Mouse (Mus musculus) heart, embryonic 10.5 days (tissue): ENCODE measurements at regions not wholly inside any gene's neighbourhood (a gene's known extent, or its start where the extent isn't known, plus 50 kb on each side); places are given as distances from the start of the nearest gene placed in this dataset.
A peak's percentile ranks its signal among the peaks of the same experiment; 100 is the strongest.

Experiments
- DNase-seq: peaks from one replicate; pipeline ENCODE4 v3.0.0-alpha.2; 2017; ENCODE audit warnings: low spot score
- H3K27ac ChIP-seq: fragments of 300-500 bp; sonication (generic); 2 replicates; pipeline ENCODE4 v1.5.1; 2016; ENCODE audit warnings: mild to moderate bottlenecking
- H3K27me3 ChIP-seq: fragments of 300-500 bp; sonication (generic); 2 replicates; pipeline ENCODE4 v1.6.1; 2016; ENCODE audit warnings: mild to moderate bottlenecking; ENCODE audit not compliant: poor library complexity, insufficient read depth, severe bottlenecking
- H3K36me3 ChIP-seq: fragments of 300-500 bp; sonication (generic); 2 replicates; pipeline ENCODE4 v1.6.1; 2016; ENCODE audit warnings: mild to moderate bottlenecking, moderate library complexity
- H3K4me1 ChIP-seq: fragments of 300-500 bp; sonication (generic); 2 replicates; pipeline ENCODE4 v1.6.1; 2016; ENCODE audit warnings: mild to moderate bottlenecking
- H3K4me3 ChIP-seq: fragments of 300-500 bp; sonication (generic); 2 replicates; pipeline ENCODE4 v1.5.1; 2016; ENCODE audit warnings: mild to moderate bottlenecking, moderate library complexity
- H3K9me3 ChIP-seq: fragments of 300-500 bp; sonication (generic); 2 replicates; pipeline ENCODE4 v1.6.1; 2016; ENCODE audit warnings: mild to moderate bottlenecking, moderate library complexity
- WGBS: fragments of 180-500 bp; shearing (Covaris S2); methylation state at CpG from one replicate; pipeline ENCODE4 v1.1.7; 2016; 5-methylcytosine and 5-hydroxymethylcytosine counted together

DNA sequence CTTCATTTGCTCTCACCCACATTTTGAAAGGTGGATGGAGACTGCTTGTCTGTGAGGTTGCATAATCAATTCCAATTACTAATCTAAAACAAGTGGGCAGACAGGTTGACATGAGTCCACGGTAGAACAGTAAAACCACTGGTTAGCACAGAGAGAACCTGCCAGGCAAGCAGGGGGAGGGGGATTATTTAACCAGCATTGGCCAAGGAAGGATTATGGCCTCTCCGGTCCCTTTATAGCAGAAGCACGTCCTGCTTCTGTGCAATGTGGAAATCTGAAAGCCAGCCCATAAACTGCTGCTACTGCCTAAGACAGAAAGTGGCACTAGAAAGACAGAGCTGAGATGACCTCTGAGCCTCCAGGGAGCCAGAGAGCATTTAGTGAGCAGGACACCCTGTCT lies 285.5 kb downstream of the Cog6 start:
- H3K27me3 ChIP-seq, result no peaks in the 10 kb centered on the region
- 85% methylated on average over 3 of the region's 3 CpGs for WGBS
- no peak overlapping the region for H3K27ac ChIP-seq
- no peaks in the 10 kb centered on the region for H3K36me3 ChIP-seq
- H3K9me3 ChIP-seq, result no peaks in the 10 kb centered on the region
- DNase-seq, result no peak
- H3K4me1 ChIP-seq, result peaks cover 16% of the 10 kb centered on the region
- H3K4me3 ChIP-seq, result no peak overlapping the region

DNA sequence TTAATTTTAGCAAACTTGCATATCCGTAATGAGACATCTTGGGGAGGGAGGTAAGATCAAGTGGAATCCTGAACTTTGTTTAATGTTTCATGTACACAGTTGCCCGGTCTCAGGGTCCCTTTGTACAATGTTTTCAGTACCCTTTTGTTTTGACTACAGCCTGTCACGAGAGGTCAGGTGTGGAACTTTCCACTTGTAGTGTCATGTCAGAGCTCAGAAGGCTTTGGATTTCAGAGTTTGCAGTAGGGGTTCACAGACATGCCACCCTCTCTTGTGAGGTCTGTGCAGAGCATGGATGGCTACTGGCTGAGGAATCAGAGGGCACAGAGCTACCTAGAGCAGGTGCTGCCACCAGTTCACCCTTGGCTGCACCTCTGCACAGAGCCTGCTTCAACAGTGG lies 287.3 kb downstream of the Cog6 start:
- Histone ChIP-seq H3K4me3 (no peak overlapping the region), H3K36me3 (no peaks in the 10 kb centered on the region), H3K4me1 (peaks cover 16% of the 10 kb centered on the region), H3K27ac (no peak overlapping the region), H3K9me3 (no peaks in the 10 kb centered on the region), H3K27me3 (no peaks in the 10 kb centered on the region)
- 84% methylated on average over 3 of the region's 3 CpGs for WGBS
- peak; percentile 67 for DNase-seq

DNA sequence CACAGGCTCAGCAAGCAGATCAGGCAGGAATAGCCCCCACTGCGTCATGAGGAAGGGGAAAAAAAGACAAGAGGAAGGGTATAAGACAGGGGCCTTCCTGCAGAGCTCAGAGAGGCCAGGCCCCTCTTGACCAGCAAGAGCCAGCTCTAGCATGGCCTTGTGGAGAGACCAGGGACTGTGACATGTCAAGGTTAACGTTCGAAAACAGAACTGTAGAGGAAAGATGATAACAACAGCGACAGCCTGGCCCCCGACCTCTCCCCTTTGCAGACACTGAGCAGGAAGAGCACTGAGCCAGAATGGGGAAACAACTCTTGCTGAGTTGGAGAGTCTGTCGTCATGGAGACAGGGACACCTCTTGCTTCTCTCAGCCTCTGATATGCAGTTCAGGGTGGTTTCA lies 288.2 kb downstream of the Cog6 start:
- DNase-seq, result peak; percentile 76
- WGBS, result 39% methylated on average over 6 of the region's 6 CpGs
- H3K9me3 ChIP-seq, result no peaks in the 10 kb centered on the region
- no peak overlapping the region for H3K27ac ChIP-seq
- no peaks in the 10 kb centered on the region for H3K27me3 ChIP-seq
- H3K4me3 ChIP-seq, result no peak overlapping the region
- H3K4me1 ChIP-seq, result peaks cover 16% of the 10 kb centered on the region
- H3K36me3 ChIP-seq, result no peaks in the 10 kb centered on the region

DNA sequence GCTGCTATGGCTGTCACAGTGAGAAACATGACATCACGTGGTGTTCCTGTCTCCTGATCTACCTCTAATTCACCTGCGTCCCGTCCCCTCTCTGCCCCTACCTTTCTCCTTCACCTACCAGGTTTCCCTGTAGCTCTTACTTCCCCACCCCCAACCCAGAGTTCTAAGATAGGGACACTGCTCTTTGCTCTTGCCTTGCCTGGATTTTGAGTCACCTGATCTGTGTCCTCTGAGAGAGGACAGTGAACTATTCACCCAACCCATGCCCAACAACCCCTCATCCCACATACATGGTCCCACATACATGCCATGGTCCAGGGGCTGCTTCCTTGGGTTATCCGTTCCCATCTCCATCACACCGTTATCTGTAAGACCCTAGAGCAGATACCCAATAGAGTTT lies 288.6 kb downstream of the Cog6 start:
- peaks cover 16% of the 10 kb centered on the region for H3K4me1 ChIP-seq
- no peak overlapping the region for H3K4me3 ChIP-seq
- 87% methylated on average over 5 of the region's 5 CpGs for WGBS
- no peaks in the 10 kb centered on the region for H3K36me3 ChIP-seq
- no peak overlapping the region for H3K27ac ChIP-seq
- H3K27me3 ChIP-seq, result no peaks in the 10 kb centered on the region
- H3K9me3 ChIP-seq, result no peaks in the 10 kb centered on the region
- DNase-seq, result peak; percentile 72

DNA sequence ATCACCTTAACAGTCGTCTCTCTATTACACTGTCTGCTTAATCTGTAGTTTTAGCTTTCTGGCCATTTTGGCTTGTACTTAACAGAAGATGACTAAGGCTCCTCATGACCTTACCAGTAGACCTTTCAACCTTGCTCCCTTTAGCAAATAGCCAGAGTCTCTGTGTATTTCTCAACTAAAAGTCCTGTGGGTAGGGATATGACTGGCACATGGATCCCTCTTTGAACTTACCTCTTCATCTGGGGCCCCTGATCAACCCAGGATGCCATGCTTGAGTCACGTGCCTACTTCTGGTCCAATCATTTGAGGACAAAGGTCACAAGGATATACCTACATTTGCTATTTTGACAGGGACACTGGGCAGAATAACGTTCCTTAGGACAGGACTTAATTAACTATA lies 292.7 kb downstream of the Cog6 start:
- no peak overlapping the region for H3K27ac ChIP-seq
- peaks cover 12% of the 10 kb centered on the region for H3K4me1 ChIP-seq
- no peaks in the 10 kb centered on the region for H3K27me3 ChIP-seq
- H3K9me3 ChIP-seq, result no peaks in the 10 kb centered on the region
- 75% methylated on average over 3 of the region's 3 CpGs for WGBS
- peak; percentile 13 for DNase-seq
- no peaks in the 10 kb centered on the region for H3K36me3 ChIP-seq
- H3K4me3 ChIP-seq, result no peak overlapping the region

DNA sequence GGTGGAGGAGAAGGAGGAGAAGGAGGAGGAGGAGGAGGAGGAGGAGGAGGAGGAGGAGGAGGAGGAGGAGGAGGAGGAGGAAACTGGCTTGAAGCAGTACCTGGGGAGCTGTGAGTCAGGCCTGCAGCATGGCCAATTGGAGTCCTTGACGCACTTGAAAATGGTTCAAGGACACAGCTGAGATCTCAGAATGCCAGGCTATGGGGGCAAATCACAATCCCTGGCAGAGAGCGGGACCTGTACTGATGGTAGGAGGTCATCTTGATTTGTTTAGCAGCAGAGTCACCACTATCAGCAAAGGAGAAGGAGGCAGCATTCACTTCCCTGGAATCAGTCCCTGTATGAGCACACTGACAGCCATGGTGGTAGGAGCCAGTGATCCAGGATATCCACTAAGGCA lies 294.1 kb downstream of the Cog6 start:
- Histone ChIP-seq H3K9me3 (no peaks in the 10 kb centered on the region), H3K27ac (no peak overlapping the region), H3K27me3 (no peaks in the 10 kb centered on the region), H3K36me3 (no peaks in the 10 kb centered on the region), H3K4me1 (no peaks in the 10 kb centered on the region), H3K4me3 (no peak overlapping the region)
- 84% methylated on average over 2 of the region's 2 CpGs for WGBS
- no peak for DNase-seq

DNA sequence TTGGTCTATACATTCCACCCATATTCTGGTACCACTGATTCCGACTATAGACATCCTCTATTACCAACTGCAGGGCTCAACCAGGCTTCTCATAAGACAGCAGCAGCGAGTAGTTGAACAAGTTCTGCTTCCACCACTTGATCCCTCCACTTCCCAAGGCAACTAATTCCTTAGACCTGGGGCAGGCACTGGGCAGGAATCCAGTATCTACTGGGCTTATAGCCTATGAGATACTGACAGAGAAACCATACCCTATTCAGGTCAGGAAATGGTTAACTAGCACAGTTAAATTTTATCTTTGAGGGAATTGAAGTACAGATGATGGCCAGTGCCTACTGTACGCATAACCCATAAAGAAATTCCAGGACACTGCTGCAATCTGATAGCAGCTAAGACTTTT lies 297.9 kb downstream of the Cog6 start:
- H3K4me1 ChIP-seq, result no peaks in the 10 kb centered on the region
- no peaks in the 10 kb centered on the region for H3K27me3 ChIP-seq
- DNase-seq, result peak; percentile 52
- WGBS, result 85% methylated on average over 3 of the region's 3 CpGs
- no peaks in the 10 kb centered on the region for H3K36me3 ChIP-seq
- H3K27ac ChIP-seq, result no peak overlapping the region
- H3K9me3 ChIP-seq, result no peaks in the 10 kb centered on the region
- H3K4me3 ChIP-seq, result no peak overlapping the region

DNA sequence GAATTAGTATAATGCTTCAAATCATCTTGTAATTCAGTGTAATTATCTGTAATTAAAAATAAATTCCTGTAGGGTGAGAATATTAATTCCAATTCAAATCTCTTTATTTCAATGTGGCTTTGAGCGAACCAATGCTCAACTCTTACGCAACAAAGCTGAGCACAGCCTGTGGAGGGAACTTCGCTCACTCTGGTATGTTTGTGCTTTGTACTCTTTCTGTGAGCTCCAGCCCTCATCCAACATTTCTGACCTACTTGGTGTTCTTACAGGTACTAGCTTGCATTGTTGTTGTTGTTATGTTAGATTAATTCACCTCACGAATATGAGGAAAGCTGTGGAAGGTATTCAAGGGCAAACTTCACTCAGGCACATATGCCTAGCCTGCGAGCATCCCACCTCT lies 299.7 kb downstream of the Cog6 start:
- Histone ChIP-seq H3K27ac (no peak overlapping the region), H3K9me3 (no peaks in the 10 kb centered on the region), H3K27me3 (no peaks in the 10 kb centered on the region), H3K36me3 (no peaks in the 10 kb centered on the region), H3K4me3 (no peak overlapping the region), H3K4me1 (no peaks in the 10 kb centered on the region)
- no peak for DNase-seq
- WGBS, result 87% methylated on average over 5 of the region's 5 CpGs

DNA sequence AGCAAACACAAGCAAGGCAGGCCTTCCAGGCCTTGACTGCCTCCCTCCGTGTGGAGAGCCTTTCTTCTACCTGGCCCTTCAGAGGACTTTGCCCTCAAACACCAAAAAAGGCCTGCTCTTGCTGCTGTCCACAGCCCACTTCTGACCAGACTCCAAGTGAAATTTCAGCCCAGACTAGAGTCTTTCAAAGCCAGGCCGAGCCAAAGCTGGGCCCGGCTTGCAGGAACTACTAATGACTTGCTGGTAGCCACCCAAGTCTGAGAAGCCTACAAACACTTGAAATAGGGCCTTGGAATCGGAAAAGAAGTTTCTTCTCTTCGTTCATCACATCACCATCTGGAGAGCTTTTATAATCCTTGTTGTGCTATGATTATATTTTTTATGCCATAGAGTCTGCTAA lies 304.9 kb downstream of the Cog6 start:
- Histone ChIP-seq H3K4me3 (no peak overlapping the region), H3K9me3 (no peaks in the 10 kb centered on the region), H3K36me3 (no peaks in the 10 kb centered on the region), H3K27me3 (no peaks in the 10 kb centered on the region), H3K4me1 (0 out of 2 replicates have a peak, but pooled peaks cover 3% of the 10 kb centered on the region), H3K27ac (no peak overlapping the region)
- 82% methylated on average over 5 of the region's 5 CpGs for WGBS
- DNase-seq, result no peak

DNA sequence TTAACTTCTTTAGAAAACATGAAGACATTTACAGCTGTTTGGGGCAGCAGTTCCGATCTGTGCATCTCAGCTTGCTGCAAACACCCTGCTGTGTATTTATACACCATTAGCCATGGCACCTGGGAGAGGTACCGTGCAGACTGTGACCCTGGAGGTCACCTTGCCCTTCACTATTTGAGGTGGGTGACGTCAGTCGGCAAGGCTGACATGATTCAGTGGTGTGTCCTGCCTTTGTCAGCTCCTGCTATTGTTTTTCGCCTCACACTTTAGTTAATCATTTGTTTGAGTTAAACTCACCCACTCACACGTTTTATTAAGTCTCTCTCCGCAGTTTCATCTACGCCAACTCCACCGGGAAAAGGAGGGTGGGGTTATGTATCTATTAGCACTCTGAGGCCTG lies 305.9 kb downstream of the Cog6 start:
- Histone ChIP-seq H3K4me3 (no peak overlapping the region), H3K27me3 (no peaks in the 10 kb centered on the region), H3K27ac (no peak overlapping the region), H3K36me3 (no peaks in the 10 kb centered on the region), H3K9me3 (no peaks in the 10 kb centered on the region), H3K4me1 (0 out of 2 replicates have a peak, but pooled peaks cover 3% of the 10 kb centered on the region)
- DNase-seq, result no peak
- WGBS, result 69% methylated on average over 9 of the region's 9 CpGs

DNA sequence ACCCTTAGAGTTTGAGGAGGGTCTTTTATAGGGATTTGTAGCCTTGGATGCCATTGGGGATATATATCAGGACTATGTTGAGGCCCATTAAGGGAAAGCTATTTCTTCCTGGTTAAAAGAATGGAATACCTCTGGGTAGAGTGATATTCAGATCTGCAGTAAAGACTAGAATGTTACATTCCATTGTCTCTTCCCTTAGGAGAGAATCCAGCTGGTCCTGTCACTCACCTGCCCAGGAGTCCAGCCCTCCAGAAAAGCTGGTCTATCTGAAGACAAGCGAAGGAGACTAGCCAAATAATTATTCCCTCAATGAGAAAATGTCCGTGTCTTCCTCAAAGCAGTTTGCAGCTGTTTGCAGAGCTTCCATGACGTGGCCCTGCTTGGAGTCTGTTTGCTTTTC lies 308.3 kb downstream of the Cog6 start:
- Histone ChIP-seq H3K27me3 (no peaks in the 10 kb centered on the region), H3K36me3 (no peaks in the 10 kb centered on the region), H3K9me3 (no peaks in the 10 kb centered on the region), H3K4me1 (0 out of 2 replicates have a peak, but pooled peaks cover 3% of the 10 kb centered on the region), H3K4me3 (no peak overlapping the region), H3K27ac (no peak overlapping the region)
- no peak for DNase-seq
- WGBS, result 80% methylated on average over 3 of the region's 3 CpGs

DNA sequence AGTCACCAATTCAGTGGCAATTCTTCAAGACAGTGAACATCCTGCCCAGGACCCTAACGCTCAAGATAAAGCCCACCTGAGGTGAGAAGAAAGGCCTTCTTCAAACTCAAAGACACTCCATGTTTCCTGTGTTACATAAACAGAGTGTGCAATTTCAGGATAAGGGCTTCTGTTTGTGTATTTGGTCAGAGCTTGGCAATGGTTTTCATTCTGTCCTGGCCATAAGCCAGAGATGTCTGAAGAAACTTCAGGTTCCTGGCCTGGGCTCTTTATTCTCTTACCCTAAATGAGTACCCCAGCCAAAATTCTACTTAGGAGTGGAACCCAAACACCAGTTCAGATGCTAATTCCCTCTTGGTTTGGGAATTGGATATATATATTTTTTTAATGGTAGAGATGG lies 308.7 kb downstream of the Cog6 start:
- no peak overlapping the region for H3K27ac ChIP-seq
- no peaks in the 10 kb centered on the region for H3K27me3 ChIP-seq

DNA sequence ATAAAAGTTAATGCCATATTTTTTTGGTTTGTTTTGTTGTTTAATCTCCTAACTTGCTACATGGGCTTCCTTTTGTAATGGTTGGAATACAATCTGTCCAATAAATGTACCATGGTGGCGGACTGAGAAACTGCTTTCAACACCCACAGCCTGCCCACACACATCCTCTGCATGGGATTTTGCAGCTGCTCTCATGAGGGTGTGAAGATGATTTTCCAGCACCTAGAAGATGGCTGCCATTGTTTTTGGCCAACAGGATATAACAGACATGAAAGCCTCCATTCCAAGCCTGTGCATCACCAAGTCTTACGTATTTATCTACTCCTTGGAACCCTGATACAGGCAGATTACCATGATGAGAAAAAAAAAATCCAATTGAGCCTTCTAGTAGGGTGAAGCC lies 310.4 kb downstream of the Cog6 start:
- H3K4me1 ChIP-seq, result 0 out of 2 replicates have a peak, but pooled peaks cover 3% of the 10 kb centered on the region
- no peak overlapping the region for H3K4me3 ChIP-seq
- no peaks in the 10 kb centered on the region for H3K9me3 ChIP-seq
- H3K27me3 ChIP-seq, result no peaks in the 10 kb centered on the region
- no peak for DNase-seq
- H3K36me3 ChIP-seq, result no peaks in the 10 kb centered on the region
- H3K27ac ChIP-seq, result no peak overlapping the region
- 82% methylated on average over 2 of the region's 2 CpGs for WGBS

More for the DNA sequence above, 308.7 kb downstream of the Cog6 start:
- WGBS, result 51% methylated on average over 1 of the region's 1 CpGs
- H3K4me3 ChIP-seq, result no peak overlapping the region
- no peaks in the 10 kb centered on the region for H3K9me3 ChIP-seq
- DNase-seq, result no peak
- 0 out of 2 replicates have a peak, but pooled peaks cover 3% of the 10 kb centered on the region for H3K4me1 ChIP-seq
- H3K36me3 ChIP-seq, result no peaks in the 10 kb centered on the region

DNA sequence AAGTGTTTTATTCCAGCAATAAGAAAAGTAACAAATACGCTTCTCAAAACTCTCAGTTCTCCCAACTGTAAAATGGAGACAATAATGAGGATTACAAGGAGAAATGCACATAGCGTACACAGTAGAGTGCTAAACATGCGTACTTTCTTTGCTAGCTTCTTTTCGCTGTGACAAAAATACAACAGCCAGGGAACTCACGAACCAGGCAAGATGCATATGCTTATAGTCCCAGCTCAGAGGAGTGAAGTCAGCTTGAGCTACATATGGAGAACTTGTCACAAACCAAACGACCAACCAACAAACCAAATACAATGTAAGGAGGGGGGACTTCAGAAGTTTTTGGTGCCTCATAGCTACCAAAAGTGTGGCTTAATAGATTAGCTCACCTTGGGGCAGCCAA lies 313.3 kb downstream of the Cog6 start:
- WGBS, result 87% methylated on average over 6 of the region's 6 CpGs
- Histone ChIP-seq H3K4me1 (no peaks in the 10 kb centered on the region), H3K36me3 (no peaks in the 10 kb centered on the region), H3K9me3 (no peaks in the 10 kb centered on the region), H3K27ac (no peak overlapping the region), H3K4me3 (no peak overlapping the region), H3K27me3 (no peaks in the 10 kb centered on the region)
- DNase-seq, result no peak
